Mouse (Mus musculus) urinary bladder, adult 2 months (tissue): ENCODE data around the gene Commd1. TPM values are rescaled to one million over a fixed set of nuclear protein-coding genes. Genes with fewer than 3 reads are reported as not detected.
A peak's percentile ranks its signal among the peaks of the same experiment; 100 is the strongest.

Experiments used
- DNase-seq: peaks from one replicate; pipeline ENCODE4 v3.0.0; 2022; ENCODE audit warnings: low spot score
- polyA plus RNA-seq: library from polyadenylated mRNA; depleted of rRNA; stranded (reverse); fragments of >200 nt; gene quantifications from 2 replicates; pipeline ENCODE4 v1.2.3, GENCODE M21; 2012

Commd1 gene
- polyA plus RNA-seq, 1 experiment: 79.7 TPM

GRCm38 (mm10) chr11:22889224-22889623 is 93.0 kb downstream of the Commd1 start:
- DNase-seq: no peak

GRCm38 (mm10) chr11:22886991-22887390 is 95.2 kb downstream of the Commd1 start:
- no peak for DNase-seq

GRCm38 (mm10) chr11:22885350-22885749 is 96.8 kb downstream of the Commd1 start:
- DNase-seq: no peak

GRCm38 (mm10) chr11:22883676-22884075 is 98.5 kb downstream of the Commd1 start:
- DNase-seq: no peak

GRCm38 (mm10) chr11:22882926-22883325 is 99.3 kb downstream of the Commd1 start:
- no peak for DNase-seq

- DNase-seq: no peak
Measured at GRCm38 (mm10) chr11:22880383-22881172, 101.6 kb downstream of the Commd1 start.

- no peak for DNase-seq
Measured at GRCm38 (mm10) chr11:22879645-22880044, 102.5 kb downstream of the Commd1 start.

GRCm38 (mm10) chr11:22876680-22877330 is 105.4 kb downstream of the Commd1 start:
- no peak for DNase-seq

- no peak for DNase-seq
Measured at GRCm38 (mm10) chr11:22875279-22875678, 106.9 kb downstream of the Commd1 start.

GRCm38 (mm10) chr11:22874747-22875146 is 107.4 kb downstream of the Commd1 start:
- DNase-seq: no peak

- no peak for DNase-seq
Measured at GRCm38 (mm10) chr11:22873383-22873782, 108.8 kb downstream of the Commd1 start.

- no peak for DNase-seq
Measured at GRCm38 (mm10) chr11:22872307-22872680, 109.9 kb downstream of the Commd1 start.

GRCm38 (mm10) chr11:22871628-22872306 is 110.4 kb downstream of the Commd1 start:
- no peak for DNase-seq

- no peak for DNase-seq
Measured at GRCm38 (mm10) chr11:22868582-22868981, 113.6 kb downstream of the Commd1 start.

- no peak for DNase-seq
Measured at GRCm38 (mm10) chr11:22867691-22868090, 114.5 kb downstream of the Commd1 start.

GRCm38 (mm10) chr11:22865635-22866246 is 116.4 kb downstream of the Commd1 start:
- no peak for DNase-seq

GRCm38 (mm10) chr11:22864305-22865060 is 117.7 kb downstream of the Commd1 start:
- no peak for DNase-seq

- DNase-seq: no peak
Measured at GRCm38 (mm10) chr11:22863581-22863980, 118.6 kb downstream of the Commd1 start.

GRCm38 (mm10) chr11:22861315-22861714 is 120.9 kb downstream of the Commd1 start:
- DNase-seq: no peak

GRCm38 (mm10) chr11:22860335-22861227 is 121.6 kb downstream of the Commd1 start, which contains the start of gene B3gnt2:
B3gnt2 (minus strand) TSS chr11:22860961.
- peak; percentile 55 for DNase-seq
